Mouse (Mus musculus) hindbrain, embryonic 15.5 days (tissue): ENCODE measurements around the gene Gm28047. TPM values are rescaled to one million over a fixed set of nuclear protein-coding genes. Genes with fewer than 3 reads are reported as not detected.

Experiments
- ATAC-seq: fragments of 200-750 bp; cut with Nextera tagmentation; 2 replicates; pipeline ENCODE4 v1.8.0; 2017; ENCODE audit warnings: low read depth, moderate number of reproducible peaks, moderate TSS enrichment; ENCODE audit not compliant: low FRiP score
- H3K27ac ChIP-seq: fragments of 300-500 bp; sonication (generic); replicated peaks from 2 replicates; pipeline ENCODE4 v1.5.1; 2015; ENCODE audit warnings: mild to moderate bottlenecking, inconsistent platforms
- H3K27me3 ChIP-seq: fragments of 300-500 bp; sonication (generic); 2 replicates; pipeline ENCODE4 v1.6.1; 2015; ENCODE audit warnings: control low read depth, inconsistent platforms
- H3K36me3 ChIP-seq: fragments of 300-500 bp; sonication (generic); 2 replicates; pipeline ENCODE4 v1.6.1; 2015; ENCODE audit warnings: control low read depth, inconsistent platforms
- H3K4me1 ChIP-seq: fragments of 300-500 bp; sonication (generic); replicated peaks from 2 replicates; pipeline ENCODE4 v1.6.1; 2015; ENCODE audit warnings: control low read depth, inconsistent platforms
- H3K4me2 ChIP-seq: fragments of 300-500 bp; sonication (generic); 2 replicates; pipeline ENCODE4 v1.6.1; 2015; ENCODE audit warnings: moderate library complexity, mild to moderate bottlenecking, inconsistent platforms
- H3K4me3 ChIP-seq: fragments of 300-500 bp; sonication (generic); 2 replicates; pipeline ENCODE4 v1.5.1; 2015; ENCODE audit warnings: mild to moderate bottlenecking, inconsistent platforms
- H3K9ac ChIP-seq: fragments of 300-500 bp; sonication (generic); 2 replicates; pipeline ENCODE4 v1.6.1; 2015; ENCODE audit warnings: inconsistent platforms
- H3K9me3 ChIP-seq: fragments of 300-500 bp; sonication (generic); 2 replicates; pipeline ENCODE4 v1.6.1; 2016; ENCODE audit warnings: control low read depth, inconsistent platforms
- WGBS: fragments of 180-500 bp; shearing (Covaris S2); methylation state at CpG from one replicate; pipeline ENCODE4 v1.1.7; 2015; 5-methylcytosine and 5-hydroxymethylcytosine counted together
- polyA plus RNA-seq: library from polyadenylated mRNA; unstranded; fragments of >200 nt; fragmentation: Nextera tagmentation; extraction: Ambion mirVana; gene quantifications from 2 replicates; pipeline ENCODE4 v1.2.1, GENCODE M21; 2015

Gene Gm28047
- polyA plus RNA-seq, 1 experiment from 2014 or later: not detected

DNA sequence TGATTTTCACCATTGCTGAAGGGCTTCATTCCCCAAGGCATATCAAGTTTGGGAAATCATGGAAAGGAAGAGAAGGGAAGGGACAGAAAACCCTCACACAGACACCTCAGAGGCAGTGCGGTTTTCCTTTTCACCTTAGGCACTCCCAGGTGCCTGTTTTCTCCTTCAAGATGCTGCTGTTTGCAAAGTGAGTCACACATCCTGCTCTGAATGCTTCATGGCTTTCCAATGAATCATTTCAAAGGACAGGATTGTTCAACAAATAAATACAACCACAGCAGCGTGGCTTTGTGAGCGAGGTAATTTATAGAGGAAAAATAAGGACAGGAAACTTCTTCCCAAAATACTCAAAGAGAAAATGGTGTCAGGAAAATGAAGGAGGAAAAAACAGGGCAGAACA lies 52.8 kb downstream of the Gm28047 start:
- H3K4me1 ChIP-seq: no peaks in the 10 kb centered on the region
- H3K4me2 ChIP-seq: no peak overlapping the region
- 75% methylated on average over 3 of the region's 3 CpGs for WGBS
- no peak overlapping the region; the same call in 1 of the 2 replicates for H3K27ac ChIP-seq
- H3K4me3 ChIP-seq: no peak overlapping the region
- no peaks in the 10 kb centered on the region for H3K9me3 ChIP-seq
- H3K27me3 ChIP-seq: no peaks in the 10 kb centered on the region
- H3K9ac ChIP-seq: no peak overlapping the region
- no peak for ATAC-seq
- H3K36me3 ChIP-seq: no peaks in the 10 kb centered on the region

DNA sequence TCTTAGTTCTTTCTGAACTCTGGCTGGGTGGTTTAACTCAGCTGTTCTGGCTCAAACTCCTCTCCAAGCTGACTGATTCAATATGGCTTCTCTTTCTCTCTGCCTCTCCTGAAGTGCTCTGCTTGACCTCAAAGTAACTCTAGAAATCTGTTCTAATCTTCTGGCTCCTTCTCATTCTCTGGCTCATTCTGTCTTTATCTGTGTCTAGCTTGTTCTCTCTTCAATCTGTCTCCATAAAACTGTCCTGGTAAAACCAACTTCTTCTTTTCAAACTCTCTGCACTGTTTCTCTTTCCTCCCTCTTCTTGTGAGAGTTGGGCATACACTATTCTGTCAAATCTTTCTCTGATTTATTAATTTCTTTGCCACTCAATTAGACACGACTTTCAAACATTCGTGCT lies 57.0 kb downstream of the Gm28047 start:
- ATAC-seq: no peak
- H3K4me3 ChIP-seq: no peak overlapping the region
- H3K4me1 ChIP-seq: no peaks in the 10 kb centered on the region
- no peak overlapping the region for H3K9ac ChIP-seq
- 83% methylated on average over 2 of the region's 2 CpGs for WGBS
- no peak overlapping the region for H3K4me2 ChIP-seq
- peaks cover 3% of the 10 kb centered on the region; the same call in 1 of the 2 replicates for H3K36me3 ChIP-seq
- H3K27ac ChIP-seq: no peak overlapping the region
- no peaks in the 10 kb centered on the region for H3K9me3 ChIP-seq
- no peaks in the 10 kb centered on the region for H3K27me3 ChIP-seq

DNA sequence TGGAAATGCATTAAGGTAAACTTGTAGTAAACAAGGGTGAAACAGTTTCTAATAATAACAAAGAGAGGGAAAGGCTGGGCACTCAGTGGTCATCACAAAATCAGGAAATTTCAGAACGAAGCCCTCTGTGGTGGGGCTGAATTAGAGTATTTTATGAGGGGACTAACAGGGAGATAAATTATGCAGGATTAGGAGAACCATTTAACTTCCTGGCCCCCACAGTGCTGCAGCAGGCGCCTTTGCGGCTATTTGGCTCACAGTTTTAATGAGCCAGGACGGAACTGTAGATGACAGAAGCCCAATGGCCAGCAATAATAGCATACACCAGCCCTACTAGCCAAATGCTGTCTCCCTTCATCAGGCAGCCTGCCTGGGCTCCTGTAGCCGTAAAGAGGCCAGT lies 61.2 kb downstream of the Gm28047 start:
- Histone ChIP-seq H3K27ac (no peak overlapping the region), H3K27me3 (no peaks in the 10 kb centered on the region), H3K4me3 (no peak overlapping the region), H3K4me2 (no peak overlapping the region), H3K9ac (no peak overlapping the region), H3K9me3 (no peaks in the 10 kb centered on the region), H3K4me1 (0 out of 2 replicates have a peak, but pooled peaks cover 2% of the 10 kb centered on the region), H3K36me3 (peaks cover 3% of the 10 kb centered on the region; the same call in 1 of the 2 replicates)
- ATAC-seq: no peak
- WGBS: 75% methylated on average over 5 of the region's 5 CpGs

DNA sequence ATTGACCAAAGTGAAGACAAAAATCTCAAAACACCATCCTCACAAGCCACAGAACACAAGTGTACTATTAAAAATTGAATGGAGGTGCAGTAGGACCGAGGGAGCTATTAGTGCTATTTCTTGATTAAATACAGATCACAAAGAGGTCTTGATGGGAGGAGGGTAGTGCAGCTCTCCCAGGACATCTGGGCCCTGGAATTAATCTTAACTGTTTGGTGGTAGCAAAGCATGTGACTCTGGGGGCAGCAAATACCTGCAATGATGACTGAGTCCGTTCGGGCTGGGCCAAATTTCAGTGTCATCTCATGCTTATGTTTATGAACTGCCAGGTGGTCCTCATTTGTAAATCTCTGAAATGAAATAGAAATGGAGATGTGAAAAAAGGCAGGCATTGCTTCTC lies 61.8 kb downstream of the Gm28047 start:
- Histone ChIP-seq H3K27ac (0 out of 2 replicates have a peak overlapping the region, but pooled peaks have one; percentile 4), H3K9me3 (no peaks in the 10 kb centered on the region)

DNA sequence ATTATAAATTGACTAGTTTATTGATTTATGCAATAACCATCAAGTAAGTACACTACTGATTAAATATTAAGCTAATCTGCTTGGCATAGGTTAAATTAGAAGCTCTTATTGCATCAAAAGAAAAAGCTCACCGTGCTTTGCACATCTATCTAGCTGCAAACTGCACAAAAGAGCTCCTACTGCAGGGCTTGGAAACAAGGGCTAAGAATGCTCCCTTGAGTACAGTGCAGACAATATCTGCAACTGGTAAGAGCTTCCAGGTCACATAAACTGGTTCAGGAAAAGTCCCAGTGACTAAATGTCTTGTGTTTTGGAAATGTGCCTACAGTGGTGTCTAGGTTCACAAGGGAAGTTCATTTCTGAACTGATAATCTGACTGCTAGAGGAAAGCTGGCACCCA lies 62.4 kb downstream of the Gm28047 start:
- 80% methylated on average over 1 of the region's 1 CpGs for WGBS
- H3K27ac ChIP-seq: 0 out of 2 replicates have a peak overlapping the region, but pooled peaks have one; percentile 4
- peaks cover 3% of the 10 kb centered on the region; the same call in 1 of the 2 replicates for H3K36me3 ChIP-seq
- no peak overlapping the region for H3K4me3 ChIP-seq
- ATAC-seq: no peak
- H3K9me3 ChIP-seq: no peaks in the 10 kb centered on the region
- 0 out of 2 replicates have a peak, but pooled peaks cover 2% of the 10 kb centered on the region for H3K4me1 ChIP-seq
- H3K27me3 ChIP-seq: no peaks in the 10 kb centered on the region
- no peak overlapping the region for H3K4me2 ChIP-seq
- no peak overlapping the region for H3K9ac ChIP-seq

More for the DNA sequence above, 61.8 kb downstream of the Gm28047 start:
- Histone ChIP-seq H3K9ac (no peak overlapping the region), H3K4me2 (no peak overlapping the region), H3K4me3 (no peak overlapping the region), H3K27me3 (no peaks in the 10 kb centered on the region), H3K4me1 (0 out of 2 replicates have a peak, but pooled peaks cover 2% of the 10 kb centered on the region), H3K36me3 (peaks cover 3% of the 10 kb centered on the region; the same call in 1 of the 2 replicates)
- WGBS: 68% methylated on average over 3 of the region's 3 CpGs
- no peak for ATAC-seq

DNA sequence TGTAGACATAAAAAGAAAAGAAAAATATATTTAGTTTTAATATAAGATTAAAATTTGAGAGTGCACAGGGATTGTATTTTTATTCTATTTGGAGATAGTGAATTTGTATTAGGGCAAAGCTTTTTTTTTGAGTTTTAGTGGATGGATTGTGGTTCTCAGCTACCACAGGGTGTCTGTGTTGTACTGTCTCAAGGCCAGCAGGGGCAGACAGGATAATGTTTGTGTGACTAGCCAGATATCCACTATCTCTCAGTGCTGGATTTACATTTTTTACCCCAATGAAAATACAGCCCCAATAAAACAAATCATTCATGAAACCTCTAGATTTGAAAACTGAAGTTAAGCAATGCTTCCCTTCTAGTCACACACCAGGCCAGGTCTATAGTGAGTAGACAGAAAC lies 67.3 kb downstream of the Gm28047 start:
- Histone ChIP-seq H3K36me3 (peaks cover 29% of the 10 kb centered on the region), H3K9ac (no peak overlapping the region)
- ATAC-seq: no peak

DNA sequence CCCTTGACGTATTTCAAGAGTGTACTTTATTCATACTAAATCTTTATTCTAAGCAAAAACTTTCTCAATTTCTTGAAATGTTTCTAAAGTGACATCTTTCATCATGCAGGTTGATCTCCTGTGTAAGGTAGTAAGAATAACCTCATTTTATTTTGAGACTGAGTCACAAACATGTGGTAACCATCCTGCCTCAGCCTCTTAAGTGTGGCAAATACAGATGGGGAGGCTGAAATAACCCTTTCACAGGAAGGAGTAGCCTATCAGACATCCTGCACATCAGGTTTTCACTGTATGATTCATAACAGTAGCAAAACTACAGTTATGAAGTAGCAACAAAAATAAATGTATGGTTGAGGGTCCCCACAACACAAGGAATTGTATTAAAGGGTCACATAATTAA lies 69.3 kb downstream of the Gm28047 start:
- H3K9ac ChIP-seq: no peak overlapping the region
- H3K27me3 ChIP-seq: no peaks in the 10 kb centered on the region
- no peak overlapping the region for H3K4me2 ChIP-seq
- H3K9me3 ChIP-seq: no peaks in the 10 kb centered on the region
- H3K4me3 ChIP-seq: no peak overlapping the region
- ATAC-seq: no peak
- WGBS: 96% methylated on average over 1 of the region's 1 CpGs
- peaks cover 46% of the 10 kb centered on the region for H3K36me3 ChIP-seq
- H3K27ac ChIP-seq: no peak overlapping the region
- no peaks in the 10 kb centered on the region for H3K4me1 ChIP-seq

More for the DNA sequence above, 67.3 kb downstream of the Gm28047 start:
- Histone ChIP-seq H3K4me3 (no peak overlapping the region), H3K27me3 (no peaks in the 10 kb centered on the region), H3K4me2 (no peak overlapping the region), H3K27ac (no peak overlapping the region), H3K4me1 (0 out of 2 replicates have a peak, but pooled peaks cover 1% of the 10 kb centered on the region), H3K9me3 (no peaks in the 10 kb centered on the region)

DNA sequence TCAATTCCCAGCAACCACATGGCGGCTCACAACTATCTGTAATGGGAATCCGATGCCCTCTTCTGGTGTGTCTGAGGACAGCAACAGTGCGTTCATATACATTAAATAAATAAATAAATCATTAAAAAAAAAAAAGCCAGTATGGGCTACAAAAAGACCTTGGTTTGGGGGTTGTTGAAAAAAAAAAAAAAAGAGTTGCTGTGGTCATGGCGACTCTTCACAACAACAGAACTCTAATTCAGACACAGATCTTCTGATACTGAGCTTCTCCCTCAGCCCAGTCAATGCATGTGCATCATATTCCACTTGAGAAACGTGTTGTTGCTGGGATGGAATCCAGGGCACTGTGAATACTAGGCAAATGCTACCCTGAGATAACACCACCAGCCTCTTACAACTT lies 72.3 kb downstream of the Gm28047 start:
- WGBS: 96% methylated on average over 5 of the region's 5 CpGs
- H3K36me3 ChIP-seq: peaks cover 51% of the 10 kb centered on the region

DNA sequence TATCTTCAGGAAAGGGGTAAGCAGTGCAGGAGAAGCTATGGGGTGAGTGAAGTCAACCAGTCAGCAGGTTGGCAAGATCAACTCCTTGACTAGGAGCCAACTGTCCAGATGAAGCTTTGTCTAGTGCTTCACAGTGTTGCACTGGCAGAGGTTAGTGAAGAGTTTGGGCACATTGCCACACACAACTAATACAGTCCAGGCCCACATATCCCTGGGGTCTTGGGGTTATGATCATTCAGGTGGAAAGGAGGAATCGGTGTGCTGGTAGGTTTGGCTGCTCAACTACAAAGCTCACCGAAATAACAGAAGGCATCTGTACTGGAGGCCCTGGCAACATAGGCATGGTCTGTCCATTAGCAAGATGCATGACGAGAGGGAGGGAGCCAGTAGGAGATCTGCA lies 77.4 kb downstream of the Gm28047 start:
- Histone ChIP-seq H3K27ac (peak overlapping the region; percentile 72), H3K36me3 (peaks cover 48% of the 10 kb centered on the region), H3K9me3 (no peaks in the 10 kb centered on the region), H3K9ac (no peak overlapping the region), H3K27me3 (no peaks in the 10 kb centered on the region), H3K4me3 (no peak overlapping the region), H3K4me1 (peaks cover 13% of the 10 kb centered on the region; the same call in 1 of the 2 replicates), H3K4me2 (no peak overlapping the region)
- peak; percentile 84 for ATAC-seq
- WGBS: 84% methylated on average over 3 of the region's 3 CpGs

More for the DNA sequence above, 72.3 kb downstream of the Gm28047 start:
- Histone ChIP-seq H3K27ac (no peak overlapping the region), H3K27me3 (no peaks in the 10 kb centered on the region), H3K9me3 (no peaks in the 10 kb centered on the region), H3K4me1 (no peaks in the 10 kb centered on the region), H3K4me3 (no peak overlapping the region), H3K4me2 (no peak overlapping the region), H3K9ac (no peak overlapping the region)
- ATAC-seq: no peak

DNA sequence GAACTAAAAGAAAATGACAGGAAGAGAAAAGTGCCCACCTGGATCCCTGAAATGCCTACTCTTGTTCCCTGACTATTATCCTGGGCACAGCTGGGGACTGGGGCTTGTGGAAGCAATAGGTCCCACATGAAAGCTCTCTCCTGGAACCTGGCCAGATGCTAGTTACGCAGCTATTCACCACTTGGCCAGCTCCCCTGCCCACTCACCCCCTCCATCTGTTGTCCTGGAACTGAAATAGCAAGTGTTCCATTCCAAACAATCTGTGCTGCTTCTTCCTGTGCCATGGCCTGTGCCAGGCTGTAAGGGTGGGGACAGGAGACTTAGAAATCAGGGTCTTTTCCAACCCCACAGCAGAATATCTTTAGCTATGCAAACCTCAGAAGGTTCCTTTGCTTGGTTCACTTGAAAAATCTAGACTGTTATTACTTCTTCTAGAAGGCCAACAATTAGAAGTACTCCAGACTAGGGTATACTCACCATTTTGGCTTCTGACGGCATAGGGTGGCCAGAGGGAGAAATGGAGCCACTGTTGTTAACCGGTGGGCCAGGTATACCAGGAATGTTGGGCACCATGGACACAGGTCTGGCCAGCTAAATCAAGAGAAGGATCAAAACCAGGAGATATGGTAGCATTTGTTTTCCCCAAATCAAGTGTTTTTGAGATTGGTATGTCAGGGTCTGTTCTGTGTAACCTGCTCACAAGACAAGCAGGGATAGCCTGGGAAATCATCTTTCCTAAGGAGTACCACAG lies 78.0 kb downstream of the Gm28047 start:
- 64% methylated on average over 3 of the region's 3 CpGs for WGBS
- Histone ChIP-seq H3K4me3 (no peak overlapping the region), H3K4me2 (no peak overlapping the region), H3K27ac (peak overlapping the region; percentile 72), H3K4me1 (peaks cover 13% of the 10 kb centered on the region; the same call in 1 of the 2 replicates), H3K36me3 (peaks cover 45% of the 10 kb centered on the region), H3K27me3 (no peaks in the 10 kb centered on the region), H3K9ac (no peak overlapping the region), H3K9me3 (no peaks in the 10 kb centered on the region)
- ATAC-seq: peak; percentile 78

DNA sequence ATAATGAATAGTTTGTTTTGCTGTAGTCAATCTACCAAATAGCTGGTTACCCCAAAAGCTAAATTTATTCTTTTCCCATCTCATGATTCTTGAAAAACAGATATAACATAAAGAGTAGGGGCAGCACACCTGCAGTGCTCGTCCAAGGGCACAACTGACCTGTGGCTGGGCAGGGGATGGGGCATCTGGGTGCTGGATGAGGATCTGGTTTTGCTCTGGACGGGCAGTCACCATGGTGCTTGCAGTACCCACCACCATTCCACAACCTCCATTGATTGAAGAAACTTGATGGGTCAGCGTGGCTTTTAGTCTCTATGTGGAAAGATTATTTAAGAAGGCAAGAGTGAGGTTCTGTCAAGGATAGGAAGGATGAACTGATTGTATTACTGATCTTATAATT lies 78.6 kb downstream of the Gm28047 start:
- ATAC-seq: no peak
- Histone ChIP-seq H3K36me3 (peaks cover 41% of the 10 kb centered on the region), H3K9me3 (no peaks in the 10 kb centered on the region), H3K9ac (no peak overlapping the region), H3K4me2 (no peak overlapping the region), H3K4me3 (no peak overlapping the region), H3K4me1 (peaks cover 13% of the 10 kb centered on the region; the same call in 1 of the 2 replicates), H3K27me3 (no peaks in the 10 kb centered on the region), H3K27ac (peak overlapping the region; percentile 72)
- WGBS: 79% methylated on average over 3 of the region's 3 CpGs

DNA sequence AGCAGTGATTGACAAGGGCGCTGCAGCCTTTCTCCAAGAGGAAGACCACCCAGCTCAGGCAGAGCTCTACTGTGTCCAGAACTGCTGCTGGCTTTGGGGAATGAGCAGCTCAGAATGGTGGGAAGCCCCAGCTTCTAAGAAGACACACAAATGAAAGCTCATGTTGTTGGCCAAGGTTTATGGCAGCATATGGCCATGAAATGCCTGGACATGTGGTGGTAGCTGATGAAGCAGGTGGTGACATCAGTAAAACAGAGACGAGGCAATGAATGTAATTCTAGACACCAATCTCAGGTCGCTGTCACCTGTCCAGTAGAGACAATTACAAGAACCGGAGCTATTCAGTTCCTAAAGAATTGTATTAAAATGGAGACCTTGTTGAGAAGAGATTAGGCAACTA lies 80.1 kb downstream of the Gm28047 start:
- Histone ChIP-seq H3K4me3 (no peak overlapping the region), H3K9me3 (no peaks in the 10 kb centered on the region), H3K36me3 (peaks cover 48% of the 10 kb centered on the region), H3K27me3 (no peaks in the 10 kb centered on the region), H3K9ac (no peak overlapping the region), H3K4me1 (peaks cover 13% of the 10 kb centered on the region; the same call in 1 of the 2 replicates), H3K4me2 (no peak overlapping the region), H3K27ac (no peak overlapping the region)
- ATAC-seq: no peak
- WGBS: 89% methylated on average over 4 of the region's 4 CpGs
